Mouse (Mus musculus) C2C12 (cell line): ENCODE results near the gene Meis2. TPM values are rescaled to one million over a fixed set of nuclear protein-coding genes. Genes with fewer than 3 reads are reported as not detected.

Source experiments
- H3K27me3 ChIP-seq: one replicate; pipeline ENCODE4 v1.6.1; 2011; ENCODE audit not compliant: control insufficient read depth, insufficient read depth, insufficient read length
- H3K36me3 ChIP-seq: one replicate; pipeline ENCODE4 v1.6.1; 2011; ENCODE audit not compliant: control insufficient read depth, insufficient read depth
- H3K4me3 ChIP-seq: one replicate; pipeline ENCODE4 v1.5.1; 2011; ENCODE audit warnings: mild to moderate bottlenecking, control low read depth; ENCODE audit not compliant: poor library complexity, insufficient read depth, severe bottlenecking
- H3K79me2 ChIP-seq: one replicate; pipeline ENCODE4 v1.6.1; 2011; ENCODE audit not compliant: control insufficient read depth, insufficient read depth
- H3K79me3 ChIP-seq: one replicate; pipeline ENCODE4 v1.6.1; 2011; ENCODE audit warnings: low read depth, control low read depth
- H3ac ChIP-seq: one replicate; pipeline ENCODE3; 2011; ENCODE audit warnings: low read depth; ENCODE audit not compliant: control insufficient read depth, insufficient read length
- CEBPB ChIP-seq: IDR thresholded peaks from one replicate; pipeline ENCODE4 v1.6.1; 2011; ENCODE audit warnings: low read depth, mild to moderate bottlenecking, control low read depth, moderate library complexity
- CTCF ChIP-seq: IDR thresholded peaks from one replicate; pipeline ENCODE4 v1.5.1; 2011; ENCODE audit not compliant: control insufficient read depth, insufficient read depth, insufficient read length
- FOSL1 ChIP-seq: IDR thresholded peaks from one replicate; pipeline ENCODE4 v1.8.0; 2011; ENCODE audit warnings: mild to moderate bottlenecking, low read length; ENCODE audit not compliant: poor library complexity, insufficient read depth, severe bottlenecking
- MAX ChIP-seq: IDR thresholded peaks from one replicate; pipeline ENCODE4 v1.6.1; 2011; ENCODE audit warnings: mild to moderate bottlenecking, control low read depth
- MYOD1 ChIP-seq: IDR thresholded peaks from one replicate; pipeline ENCODE4 v1.6.1; 2011; ENCODE audit warnings: low read depth; ENCODE audit not compliant: control insufficient read depth, insufficient read length
- MYOG ChIP-seq: IDR thresholded peaks from one replicate; pipeline ENCODE4 v1.6.1; 2011; ENCODE audit not compliant: control insufficient read depth, insufficient read length; ENCODE audit errors: extremely low read depth
- USF1 ChIP-seq: IDR thresholded peaks from one replicate; pipeline ENCODE4 v1.6.1; 2011; ENCODE audit warnings: low read depth, mild to moderate bottlenecking, control low read depth, moderate library complexity
- polyA plus RNA-seq: library from polyadenylated mRNA; unstranded; fragments of >200 nt; fragmentation: generic; extraction: Trizol; gene quantifications from one replicate; pipeline ENCODE4 v1.2.1, GENCODE M21; 2012; ENCODE audit warnings: missing spikeins

The Meis2 gene
- polyA plus RNA-seq, 1 experiment = 16.3 TPM

DNA sequence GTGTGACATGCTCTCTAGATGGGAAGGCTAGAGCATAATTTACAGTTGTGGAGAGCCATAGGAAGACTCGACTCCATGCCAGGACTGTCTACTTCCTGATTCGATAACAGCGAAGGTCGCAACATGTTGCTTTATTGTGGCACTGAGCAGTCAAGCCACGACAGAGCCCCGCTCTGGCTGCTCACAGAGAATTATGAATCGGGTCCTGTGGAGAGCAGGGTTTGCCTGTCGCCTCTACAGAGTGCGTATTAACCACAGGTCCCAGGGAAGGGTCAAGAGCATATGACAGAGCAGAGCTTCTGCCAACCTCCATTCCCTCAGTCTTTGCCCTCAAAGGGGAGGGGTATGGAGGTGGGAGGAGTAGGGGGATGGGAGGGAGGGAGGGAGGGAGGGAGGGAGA lies 80.7 kb downstream of the Meis2 start:
- Histone ChIP-seq H3K4me3 (no peak overlapping the region), H3K79me3 (no peaks in the 10 kb centered on the region), H3K36me3 (peaks cover 13% of the 10 kb centered on the region), H3K79me2 (no peaks in the 10 kb centered on the region), H3K27me3 (no peaks in the 10 kb centered on the region), H3ac (no peak overlapping the region)
- TF ChIP-seq CEBPB (no peak), MYOG (no peak), CTCF (no peak), USF1 (no peak), FOSL1 (no peak), MAX (no peak), MYOD1 (no peak)

DNA sequence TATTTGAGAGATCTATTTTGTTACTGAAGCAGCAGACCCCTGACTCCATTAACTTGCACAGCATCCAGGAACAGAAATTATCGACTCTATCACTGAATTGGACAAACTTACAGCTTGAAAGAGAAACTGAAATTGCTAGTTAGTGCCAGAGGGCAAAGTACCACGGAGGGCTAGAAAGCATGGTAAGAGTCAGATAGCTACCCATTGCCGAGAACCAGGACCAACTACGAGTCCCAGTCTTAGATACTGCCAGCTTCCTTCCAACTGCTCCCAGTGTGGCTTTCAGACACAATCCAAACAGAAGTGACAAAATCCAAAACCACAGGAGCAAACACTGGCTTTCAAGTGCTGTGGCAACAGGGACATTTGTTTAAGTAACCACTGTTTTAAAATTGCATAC lies 81.2 kb downstream of the Meis2 start:
- TF ChIP-seq CTCF = no peak
- TF ChIP-seq MYOG = no peak
- TF ChIP-seq MAX = no peak
- no peak for TF ChIP-seq USF1
- no peak for TF ChIP-seq FOSL1
- no peak for TF ChIP-seq MYOD1
- no peak for TF ChIP-seq CEBPB
- no peaks in the 10 kb centered on the region for H3K27me3 ChIP-seq
- no peak overlapping the region for H3ac ChIP-seq
- H3K79me3 ChIP-seq = no peaks in the 10 kb centered on the region
- H3K79me2 ChIP-seq = no peaks in the 10 kb centered on the region
- H3K36me3 ChIP-seq = peaks cover 18% of the 10 kb centered on the region
- H3K4me3 ChIP-seq = no peak overlapping the region

DNA sequence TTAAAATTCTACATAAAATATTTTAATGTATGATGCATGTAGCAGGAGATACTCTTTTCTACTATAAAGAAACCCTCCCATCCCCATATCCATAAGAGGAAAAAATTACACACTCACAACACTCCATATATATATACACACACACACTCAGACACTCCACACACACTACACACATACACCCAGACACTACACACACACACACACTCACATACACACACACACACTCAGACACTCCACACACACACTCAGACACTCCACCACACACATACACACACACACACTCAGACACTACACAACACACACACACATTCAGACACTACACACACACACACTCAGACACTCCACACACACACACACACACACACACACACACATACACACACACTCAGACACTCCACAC lies 85.1 kb downstream of the Meis2 start:
- TF ChIP-seq USF1 (no peak), CEBPB (no peak), FOSL1 (no peak), MYOD1 (no peak), CTCF (no peak)
- Histone ChIP-seq H3K36me3 (peaks cover 22% of the 10 kb centered on the region), H3K79me2 (no peaks in the 10 kb centered on the region), H3K4me3 (no peak overlapping the region), H3ac (no peak overlapping the region), H3K79me3 (no peaks in the 10 kb centered on the region), H3K27me3 (no peaks in the 10 kb centered on the region)

DNA sequence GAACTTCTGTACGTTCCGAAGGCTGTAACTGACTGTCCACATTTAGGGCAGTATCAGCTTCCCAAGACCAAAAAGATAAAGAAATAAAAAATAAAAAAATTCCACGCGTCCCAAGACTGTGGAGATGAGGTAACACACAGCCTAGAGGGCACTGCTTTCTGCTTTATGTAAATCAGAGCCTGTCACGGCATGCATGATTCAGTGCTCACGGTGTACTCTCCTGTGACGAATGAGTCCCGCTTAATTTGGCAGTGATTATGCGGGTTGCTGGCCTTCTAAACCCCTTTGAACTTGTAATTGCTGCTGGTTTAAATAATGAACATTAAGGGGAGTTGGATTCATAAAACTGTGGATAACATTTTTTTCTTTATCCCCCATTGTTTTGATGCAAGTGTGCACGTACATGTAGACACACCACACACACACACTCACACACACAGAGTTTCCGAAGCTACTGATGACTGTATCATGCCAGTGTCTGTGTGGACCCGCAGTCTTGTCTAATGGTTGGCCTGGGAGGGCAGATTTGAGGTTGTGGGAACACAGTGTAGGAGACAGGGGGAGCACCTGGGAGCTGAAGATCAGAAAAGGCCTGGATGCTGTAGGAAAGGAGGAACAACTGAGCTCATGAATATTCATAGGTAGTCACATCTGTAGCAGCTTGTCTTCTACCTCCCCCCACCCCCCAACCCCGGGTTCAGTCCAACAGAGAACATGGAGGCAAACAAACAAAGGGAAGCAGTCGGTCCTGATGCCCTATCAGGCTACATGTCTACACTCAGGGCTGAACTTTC lies 85.8 kb downstream of the Meis2 start:
- TF ChIP-seq CEBPB (no peak), CTCF (no peak), MAX (no peak), USF1 (no peak), FOSL1 (no peak), MYOG (no peak), MYOD1 (no peak)
- H3K4me3 ChIP-seq = no peak overlapping the region
- H3ac ChIP-seq = no peak overlapping the region
- no peaks in the 10 kb centered on the region for H3K79me3 ChIP-seq
- H3K36me3 ChIP-seq = peaks cover 22% of the 10 kb centered on the region
- H3K79me2 ChIP-seq = no peaks in the 10 kb centered on the region
- no peaks in the 10 kb centered on the region for H3K27me3 ChIP-seq

DNA sequence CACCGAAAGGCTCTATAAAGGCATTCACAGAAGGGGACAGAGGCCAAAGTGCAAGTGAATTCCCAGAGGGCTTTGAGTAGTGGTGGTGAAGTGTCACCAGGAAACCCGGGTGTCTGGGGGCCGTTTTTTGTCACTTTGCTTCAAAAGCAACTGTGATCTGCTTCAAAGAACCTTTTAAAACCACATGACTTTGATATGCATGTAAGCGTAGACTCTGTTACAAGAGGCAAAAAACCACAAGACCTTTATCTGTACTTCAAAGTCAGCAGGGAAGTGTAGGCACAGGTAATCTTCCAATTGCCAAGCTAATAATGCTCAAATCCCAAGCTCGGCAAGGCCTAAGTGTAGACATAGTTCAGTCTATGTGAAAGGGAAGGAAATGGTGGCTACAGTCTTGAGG lies 87.0 kb downstream of the Meis2 start:
- Histone ChIP-seq H3K27me3 (no peaks in the 10 kb centered on the region), H3K79me2 (no peaks in the 10 kb centered on the region), H3K79me3 (no peaks in the 10 kb centered on the region), H3K4me3 (no peak overlapping the region), H3ac (no peak overlapping the region), H3K36me3 (peaks cover 22% of the 10 kb centered on the region)
- TF ChIP-seq CEBPB = no peak
- no peak for TF ChIP-seq FOSL1
- no peak for TF ChIP-seq USF1
- no peak for TF ChIP-seq MYOD1
- TF ChIP-seq CTCF = no peak
- TF ChIP-seq MYOG = no peak
- no peak for TF ChIP-seq MAX
